Mouse (Mus musculus): Measurements from ENCODE around the gene P4ha2. TPM values are rescaled to one million over a fixed set of nuclear protein-coding genes. Genes with fewer than 3 reads are reported as not detected.

The P4ha2 gene
- polyA plus RNA-seq (2014; fragmentation: Illumina TruSeq; extraction: RNeasy Lipid Tissue Mini Kit (QIAGEN cat#74804); ENCODE audit: low read depth, low replicate concordance), result 79.3 TPM

GRCm38 (mm10) chr11:54100045-54100691, at the start of gene P4ha2:
Gene P4ha2, plus strand, starts transcription at chr11:54100095.

GRCm38 (mm10) chr11:54068520-54069371, 31.1 kb upstream of the P4ha2 start, which contains the start of gene Pdlim4:
Gene Pdlim4, minus strand, starts transcription at chr11:54069014.

Other genes with a start within 250 kb of the P4ha2 start
- gene Gm12216, start 240.8 kb upstream of the P4ha2 start, polyA plus RNA-seq (2014; fragmentation: Illumina TruSeq; extraction: RNeasy Lipid Tissue Mini Kit (QIAGEN cat#74804); ENCODE audit: low read depth, low replicate concordance), result 7.6 TPM
- 47.5 TPM for gene Slc22a5, start 208.4 kb upstream of the P4ha2 start, polyA plus RNA-seq (2014; fragmentation: Illumina TruSeq; extraction: RNeasy Lipid Tissue Mini Kit (QIAGEN cat#74804); ENCODE audit: low read depth, low replicate concordance)
- 5.7 TPM for gene Slc22a21, start 119.8 kb upstream of the P4ha2 start, polyA plus RNA-seq (2014; fragmentation: Illumina TruSeq; extraction: RNeasy Lipid Tissue Mini Kit (QIAGEN cat#74804); ENCODE audit: low read depth, low replicate concordance)
- gene Slc22a4, start 72.0 kb upstream of the P4ha2 start, polyA plus RNA-seq (2014; fragmentation: Illumina TruSeq; extraction: RNeasy Lipid Tissue Mini Kit (QIAGEN cat#74804); ENCODE audit: low read depth, low replicate concordance), result 8.9 TPM
- gene Pdlim4, start 31.1 kb upstream of the P4ha2 start, polyA plus RNA-seq (2014; fragmentation: Illumina TruSeq; extraction: RNeasy Lipid Tissue Mini Kit (QIAGEN cat#74804); ENCODE audit: low read depth, low replicate concordance), result 48.6 TPM
- gene Csf2, start 149.6 kb downstream of the P4ha2 start, polyA plus RNA-seq (2014; fragmentation: Illumina TruSeq; extraction: RNeasy Lipid Tissue Mini Kit (QIAGEN cat#74804); ENCODE audit: low read depth, low replicate concordance), result not detected
- gene Il3, start 167.2 kb downstream of the P4ha2 start, polyA plus RNA-seq (2014; fragmentation: Illumina TruSeq; extraction: RNeasy Lipid Tissue Mini Kit (QIAGEN cat#74804); ENCODE audit: low read depth, low replicate concordance), result not detected
- 3.6 TPM for gene Acsl6, start 203.7 kb downstream of the P4ha2 start, polyA plus RNA-seq (2014; fragmentation: Illumina TruSeq; extraction: RNeasy Lipid Tissue Mini Kit (QIAGEN cat#74804); ENCODE audit: low read depth, low replicate concordance)